Mouse (Mus musculus): ENCODE measurements around the gene Atg9b.

Atg9b gene

GRCm38 (mm10) chr5:24380499-24380898 lies 11.4 kb downstream of the Atg9b start:
- no peak for DNase-seq (ENCODE audit: low spot score)

GRCm38 (mm10) chr5:24379501-24379900 lies 12.4 kb downstream of the Atg9b start:
- no peak for DNase-seq (ENCODE audit: low spot score)

- DNase-seq (ENCODE audit: low spot score): no peak
These were observed 13.2 kb downstream of the Atg9b start for GRCm38 (mm10) chr5:24378700-24379099.

- DNase-seq (ENCODE audit: low spot score): no peak
These were observed 17.1 kb downstream of the Atg9b start for GRCm38 (mm10) chr5:24374666-24375328.

GRCm38 (mm10) chr5:24374216-24374615 lies 17.7 kb downstream of the Atg9b start:
- no peak for DNase-seq (ENCODE audit: low spot score)

GRCm38 (mm10) chr5:24373807-24374206 lies 18.1 kb downstream of the Atg9b start:
- no peak for DNase-seq (ENCODE audit: low spot score)

GRCm38 (mm10) chr5:24369767-24370166 lies 22.2 kb downstream of the Atg9b start:
- no peak for DNase-seq (ENCODE audit: low spot score)

- DNase-seq (ENCODE audit: low spot score): no peak
These were observed 25.5 kb downstream of the Atg9b start for GRCm38 (mm10) chr5:24366426-24366825.

- DNase-seq (ENCODE audit: low spot score): no peak
These were observed 26.4 kb downstream of the Atg9b start for GRCm38 (mm10) chr5:24365528-24365927.

GRCm38 (mm10) chr5:24364963-24365362 lies 27.0 kb downstream of the Atg9b start:
- DNase-seq (ENCODE audit: low spot score): no peak

GRCm38 (mm10) chr5:24364508-24364907 lies 27.4 kb downstream of the Atg9b start, which contains the start of gene Nos3:
Gene Nos3 (plus strand): TSS chr5:24364810.
- DNase-seq (ENCODE audit: low spot score): no peak

GRCm38 (mm10) chr5:24364061-24364460 lies 27.9 kb downstream of the Atg9b start:
- no peak for DNase-seq (ENCODE audit: low spot score)

GRCm38 (mm10) chr5:24363467-24363866 lies 28.5 kb downstream of the Atg9b start:
- no peak for DNase-seq (ENCODE audit: low spot score)

GRCm38 (mm10) chr5:24360792-24361454 lies 31.0 kb downstream of the Atg9b start:
- peak; percentile 76 for DNase-seq (ENCODE audit: low spot score)

- DNase-seq (ENCODE audit: low spot score): peak; percentile 76
These were observed 34.5 kb downstream of the Atg9b start for GRCm38 (mm10) chr5:24357461-24357860.

- DNase-seq (ENCODE audit: low spot score): no peak
These were observed 35.2 kb downstream of the Atg9b start for GRCm38 (mm10) chr5:24356764-24357163.

- DNase-seq (ENCODE audit: low spot score): no peak
These were observed 38.6 kb downstream of the Atg9b start for GRCm38 (mm10) chr5:24353327-24353726.

- DNase-seq (ENCODE audit: low spot score): peak; percentile 81
These were observed 39.6 kb downstream of the Atg9b start for GRCm38 (mm10) chr5:24352251-24352859.

- peak; percentile 89 for DNase-seq (ENCODE audit: low spot score)
These were observed 40.2 kb downstream of the Atg9b start for GRCm38 (mm10) chr5:24351701-24352171.

- no peak for DNase-seq (ENCODE audit: low spot score)
These were observed 40.7 kb downstream of the Atg9b start, which contains the start of gene Kcnh2 for GRCm38 (mm10) chr5:24351278-24351677. Gene Kcnh2 (minus strand): TSS chr5:24351604.

- DNase-seq (ENCODE audit: low spot score): no peak
These were observed 41.3 kb downstream of the Atg9b start for GRCm38 (mm10) chr5:24350531-24351250.

- peak; percentile 44 for DNase-seq (ENCODE audit: low spot score)
These were observed 41.9 kb downstream of the Atg9b start for GRCm38 (mm10) chr5:24350073-24350472.

Measured in ovary, postnatal 36 days (tissue).